Mouse (Mus musculus) cerebellum, adult 2 months (tissue): ENCODE data around the gene Tspan5.

ENCODE experiments used
- CTCF ChIP-seq: fragments of 200-500 bp; IDR thresholded peaks from 2 replicates; pipeline ENCODE4 v1.5.1; 2011; ENCODE audit warnings: low read depth, mild to moderate bottlenecking, control low read depth, low read length, moderate library complexity, borderline replicate concordance; ENCODE audit not compliant: insufficient read depth
- POLR2A ChIP-seq: fragments of 200-500 bp; IDR thresholded peaks from 2 replicates; pipeline ENCODE4 v1.6.1; 2011; ENCODE audit warnings: low read length, control low read depth, borderline replicate concordance; ENCODE audit not compliant: insufficient read depth

- TF ChIP-seq CTCF (no peak), POLR2A (no peak)
Measured at GRCm38 (mm10) chr3:138703399-138703798, 38.6 kb upstream of the Tspan5 start.
